Mouse (Mus musculus) small intestine, adult 2 months (tissue): ENCODE results near the gene Riok1.

ENCODE experiments used
- CTCF ChIP-seq: fragments of 200-500 bp; IDR thresholded peaks from 2 replicates; pipeline ENCODE4 v1.5.1; 2012; ENCODE audit warnings: low read depth, mild to moderate bottlenecking, control low read depth, inconsistent platforms, low read length, moderate library complexity, mixed read lengths; ENCODE audit not compliant: insufficient replicate concordance, insufficient read length; ENCODE audit errors: extremely low read depth
- POLR2A ChIP-seq: fragments of 200-500 bp; IDR thresholded peaks from 2 replicates; pipeline ENCODE4 v1.6.1; 2012; ENCODE audit warnings: low read depth, mild to moderate bottlenecking, control low read depth, inconsistent platforms, low read length, moderate library complexity

DNA sequence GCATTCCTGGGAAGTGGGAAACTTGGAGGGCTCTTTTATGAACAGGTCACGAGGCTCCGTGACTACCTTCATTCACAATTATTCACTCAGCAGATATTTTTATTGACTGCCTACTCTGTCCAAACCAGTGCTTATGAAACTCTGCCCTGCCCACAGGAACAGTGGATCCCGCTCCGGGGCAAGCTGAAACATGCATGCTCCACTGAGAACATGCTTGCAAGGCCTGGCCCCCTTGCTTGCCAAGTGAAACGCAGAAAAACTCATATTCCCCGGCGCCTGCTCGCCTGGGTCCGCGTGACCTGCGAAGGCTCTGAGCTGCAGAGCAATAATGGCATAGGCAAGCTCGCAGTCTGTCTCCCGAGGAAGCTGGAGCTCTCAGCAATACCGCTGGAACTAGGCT, 43.9 kb downstream of the Riok1 start:
- TF ChIP-seq CTCF = no peak
- no peak for TF ChIP-seq POLR2A
